Mouse (Mus musculus) lung, postnatal 0 days (tissue): ENCODE data around the gene Gm11096. TPM values are rescaled to one million over a fixed set of nuclear protein-coding genes. Genes with fewer than 3 reads are reported as not detected.
A peak's percentile ranks its signal among the peaks of the same experiment; 100 is the strongest.

Experiments
- ATAC-seq: fragments of 200-750 bp; cut with Nextera tagmentation; 2 replicates; pipeline ENCODE4 v1.8.0; 2017; ENCODE audit warnings: moderate library complexity
- DNase-seq: peaks from one replicate; pipeline ENCODE4 v3.0.0-alpha.2; 2016; ENCODE audit warnings: low spot score
- H3K27ac ChIP-seq: fragments of 300-500 bp; sonication (generic); 2 replicates; pipeline ENCODE4 v1.5.1; 2014; ENCODE audit warnings: antibody characterized with exemption, mild to moderate bottlenecking, low read length, mixed read lengths
- H3K27me3 ChIP-seq: fragments of 300-500 bp; sonication (generic); replicated peaks from 2 replicates; pipeline ENCODE4 v1.6.1; 2014; ENCODE audit warnings: low read length, mixed read lengths; ENCODE audit not compliant: insufficient read depth
- H3K36me3 ChIP-seq: fragments of 300-500 bp; sonication (generic); 2 replicates; pipeline ENCODE4 v1.6.1; 2014; ENCODE audit warnings: low read length, mixed read lengths; ENCODE audit not compliant: insufficient read depth
- H3K4me1 ChIP-seq: fragments of 300-500 bp; sonication (generic); 2 replicates; pipeline ENCODE4 v1.6.1; 2014; ENCODE audit warnings: antibody characterized with exemption, low read depth, low read length, mixed read lengths; ENCODE audit not compliant: insufficient read depth
- H3K4me2 ChIP-seq: fragments of 300-500 bp; sonication (generic); replicated peaks from 2 replicates; pipeline ENCODE4 v1.6.1; 2014; ENCODE audit warnings: low read depth, mild to moderate bottlenecking, low read length, moderate library complexity, mixed read lengths
- H3K4me3 ChIP-seq: fragments of 300-500 bp; sonication (generic); 2 replicates; pipeline ENCODE4 v1.5.1; 2014; ENCODE audit warnings: low read depth, low read length
- H3K9ac ChIP-seq: fragments of 300-500 bp; sonication (generic); replicated peaks from 2 replicates; pipeline ENCODE4 v1.6.1; 2014; ENCODE audit warnings: low read depth, mild to moderate bottlenecking
- H3K9me3 ChIP-seq: fragments of 300-500 bp; sonication (generic); 2 replicates; pipeline ENCODE4 v1.6.1; 2016; ENCODE audit warnings: low read length, mixed read lengths
- CTCF ChIP-seq: IDR thresholded peaks from 2 replicates; pipeline ENCODE4 v1.5.1; 2016; ENCODE audit warnings: antibody characterized with exemption, mild to moderate bottlenecking
- EP300 ChIP-seq: IDR thresholded peaks from 2 replicates; pipeline ENCODE4 v1.6.1; 2016; ENCODE audit warnings: antibody characterized with exemption, mild to moderate bottlenecking, control low read depth
- WGBS: fragments of 180-500 bp; shearing (Covaris S2); extraction: QIAGEN DNeasy Blood & Tissue Kit; methylation state at CpG from one replicate; pipeline ENCODE4 v1.1.7; 2014; 5-methylcytosine and 5-hydroxymethylcytosine counted together
- polyA plus RNA-seq: library from polyadenylated mRNA; unstranded; fragments of >200 nt; fragmentation: Nextera tagmentation; extraction: Ambion mirVana; gene quantifications from 2 replicates; pipeline ENCODE4 v1.2.1, GENCODE M21; 2015

The Gm11096 gene
- polyA plus RNA-seq: not detected in 2 replicates

DNA sequence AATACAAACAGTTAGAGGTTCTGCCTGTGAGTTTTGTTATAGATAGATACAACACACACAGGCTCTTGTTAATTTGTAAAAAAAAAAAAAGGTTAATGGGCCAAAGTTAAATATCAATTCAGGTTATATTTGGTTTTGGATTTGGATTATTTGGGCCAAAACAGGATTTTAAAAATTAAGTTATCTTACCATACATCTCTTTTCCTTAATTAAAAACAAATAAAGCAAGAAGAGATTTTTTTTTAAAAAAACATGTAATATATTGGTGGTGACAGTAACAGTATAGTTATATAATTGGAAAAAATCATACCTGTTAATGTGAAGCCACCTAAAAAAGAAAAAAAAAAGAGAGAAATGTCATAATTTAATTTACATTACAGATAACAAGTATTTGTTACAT lies at the start of gene Gm11096:
TSS of gene Gm11096 (plus strand) at position 301 of the 400 bp plus-strand sequence.
- no peaks in the 10 kb centered on the region for H3K36me3 ChIP-seq
- H3K4me3 ChIP-seq: no peak within 1 kb of the TSS
- ATAC-seq: no peak
- no peak within 1 kb of the TSS for H3K27ac ChIP-seq
- DNase-seq: no peak
- H3K27me3 ChIP-seq: no peaks in the 10 kb centered on the region
- no peak within 1 kb of the TSS for H3K9ac ChIP-seq
- H3K9me3 ChIP-seq: no peaks in the 10 kb centered on the region
- TF ChIP-seq EP300 (no peak), CTCF (no peak)
- H3K4me2 ChIP-seq: no peak within 1 kb of the TSS
- no peaks in the 10 kb centered on the region for H3K4me1 ChIP-seq

DNA sequence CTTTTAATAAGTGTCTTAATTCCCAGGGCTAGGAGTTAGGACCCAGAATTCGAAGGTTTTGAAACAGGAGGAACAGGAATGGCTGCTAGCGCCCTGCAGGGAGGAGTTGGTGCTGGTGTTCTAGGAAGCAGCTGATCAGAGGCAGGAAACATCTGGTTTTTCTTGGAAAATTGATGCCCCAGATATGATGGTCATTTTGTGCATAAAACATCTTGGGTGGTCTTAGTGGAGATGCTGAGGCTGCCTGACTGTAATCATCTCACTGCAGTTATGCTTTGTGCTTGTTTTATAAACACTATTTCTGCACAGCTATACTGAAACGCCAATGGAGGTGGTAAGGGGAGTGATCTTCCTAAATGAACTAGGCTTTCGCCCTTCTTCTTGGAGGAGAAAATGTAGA lies 48.5 kb upstream of the Gm11096 start:
- DNase-seq: peak; percentile 61
- TF ChIP-seq EP300 (no peak), CTCF (no peak)
- Histone ChIP-seq H3K9ac (no peak overlapping the region), H3K36me3 (no peaks in the 10 kb centered on the region), H3K4me3 (no peak overlapping the region), H3K27me3 (no peaks in the 10 kb centered on the region), H3K4me2 (no peak overlapping the region), H3K27ac (no peak overlapping the region), H3K9me3 (no peaks in the 10 kb centered on the region), H3K4me1 (no peaks in the 10 kb centered on the region)
- peak; percentile 37 for ATAC-seq
- WGBS: 43% methylated on average over 4 of the region's 4 CpGs

GRCm38 (mm10) chr17:81394124-81394523 lies 47.4 kb upstream of the Gm11096 start:
- Histone ChIP-seq H3K9me3 (no peaks in the 10 kb centered on the region), H3K4me2 (no peak overlapping the region), H3K27ac (no peak overlapping the region), H3K9ac (no peak overlapping the region), H3K4me1 (no peaks in the 10 kb centered on the region), H3K4me3 (no peak overlapping the region), H3K27me3 (no peaks in the 10 kb centered on the region), H3K36me3 (no peaks in the 10 kb centered on the region)
- ATAC-seq: no peak
- WGBS: 64% methylated on average over 2 of the region's 2 CpGs
- no peak for DNase-seq
- TF ChIP-seq CTCF (no peak), EP300 (no peak)

DNA sequence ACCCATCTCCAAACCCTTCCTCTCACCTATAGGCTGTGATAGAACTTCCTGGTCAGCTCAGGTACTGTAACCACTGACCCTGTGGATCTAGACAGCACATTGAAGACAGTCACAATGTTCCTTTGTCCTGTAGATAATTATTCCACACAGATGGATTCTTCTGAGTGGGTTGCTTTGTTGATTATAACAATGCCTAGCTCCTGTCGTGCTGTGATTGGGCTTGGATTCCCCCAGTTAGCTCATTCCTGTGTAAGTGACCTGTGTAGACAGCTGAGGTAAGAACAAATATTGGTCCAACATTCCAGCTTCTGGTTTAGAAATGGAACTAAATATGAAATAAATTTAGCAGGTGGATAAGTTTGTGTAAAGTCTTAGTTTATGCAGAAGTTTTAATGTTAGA lies 44.1 kb upstream of the Gm11096 start:
- 66% methylated on average over 1 of the region's 1 CpGs for WGBS
- H3K36me3 ChIP-seq: no peaks in the 10 kb centered on the region

GRCm38 (mm10) chr17:81400377-81400776 lies 41.2 kb upstream of the Gm11096 start:
- 56% methylated on average over 5 of the region's 5 CpGs for WGBS
- no peak for ATAC-seq
- no peak overlapping the region for H3K9ac ChIP-seq
- no peaks in the 10 kb centered on the region for H3K9me3 ChIP-seq
- H3K27me3 ChIP-seq: no peaks in the 10 kb centered on the region
- H3K4me1 ChIP-seq: no peaks in the 10 kb centered on the region
- H3K36me3 ChIP-seq: no peaks in the 10 kb centered on the region
- TF ChIP-seq CTCF: no peak
- TF ChIP-seq EP300: no peak
- H3K4me3 ChIP-seq: no peak overlapping the region
- H3K27ac ChIP-seq: no peak overlapping the region
- DNase-seq: no peak
- no peak overlapping the region for H3K4me2 ChIP-seq

More for the DNA sequence above, 44.1 kb upstream of the Gm11096 start:
- Histone ChIP-seq H3K4me2 (no peak overlapping the region), H3K4me1 (no peaks in the 10 kb centered on the region), H3K27me3 (no peaks in the 10 kb centered on the region), H3K9ac (no peak overlapping the region), H3K4me3 (no peak overlapping the region), H3K27ac (no peak overlapping the region), H3K9me3 (no peaks in the 10 kb centered on the region)
- no peak for DNase-seq
- TF ChIP-seq CTCF (no peak), EP300 (no peak)
- ATAC-seq: no peak

GRCm38 (mm10) chr17:81402636-81403035 lies 38.9 kb upstream of the Gm11096 start:
- peak; percentile 86 for ATAC-seq
- no peaks in the 10 kb centered on the region for H3K4me1 ChIP-seq
- no peaks in the 10 kb centered on the region for H3K36me3 ChIP-seq
- no peaks in the 10 kb centered on the region for H3K27me3 ChIP-seq
- no peak overlapping the region for H3K27ac ChIP-seq
- no peak overlapping the region for H3K4me3 ChIP-seq
- no peak overlapping the region for H3K9ac ChIP-seq
- 40% methylated on average over 2 of the region's 2 CpGs for WGBS
- no peak for TF ChIP-seq EP300
- DNase-seq: peak; percentile 77
- no peaks in the 10 kb centered on the region for H3K9me3 ChIP-seq
- H3K4me2 ChIP-seq: no peak overlapping the region

DNA sequence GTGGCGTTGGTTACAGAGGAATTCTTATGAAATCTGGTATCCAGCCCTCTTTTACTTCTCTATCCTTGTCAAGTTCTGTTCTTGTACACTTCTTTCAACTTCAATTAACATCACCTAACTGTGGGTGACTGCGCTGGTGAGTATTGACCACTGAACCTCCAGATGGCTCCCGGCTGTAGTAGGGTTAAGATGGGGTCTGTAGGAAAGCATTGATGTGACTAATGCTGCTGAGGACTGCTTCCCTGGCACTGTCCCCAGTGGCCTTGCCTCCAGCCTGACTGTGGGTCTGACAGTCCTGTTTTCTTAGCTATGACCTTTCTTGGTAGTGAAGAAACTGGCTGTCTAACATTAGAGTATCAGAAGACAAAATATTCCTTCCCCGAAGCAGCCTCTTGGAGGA lies 38.4 kb upstream of the Gm11096 start:
- no peaks in the 10 kb centered on the region for H3K9me3 ChIP-seq
- no peak overlapping the region for H3K4me3 ChIP-seq
- WGBS: 66% methylated on average over 4 of the region's 4 CpGs
- H3K27me3 ChIP-seq: no peaks in the 10 kb centered on the region
- H3K4me1 ChIP-seq: no peaks in the 10 kb centered on the region
- no peak overlapping the region for H3K9ac ChIP-seq
- 0 out of 2 replicates have a peak, but pooled peaks have one; percentile 35 for TF ChIP-seq EP300
- peak; percentile 60 for TF ChIP-seq CTCF
- H3K4me2 ChIP-seq: no peak overlapping the region
- H3K36me3 ChIP-seq: no peaks in the 10 kb centered on the region
- DNase-seq (peak; percentile 84), ATAC-seq (peak; percentile 86)
- H3K27ac ChIP-seq: no peak overlapping the region
